Mouse (Mus musculus): ENCODE results near the gene Zfp770.

DNA sequence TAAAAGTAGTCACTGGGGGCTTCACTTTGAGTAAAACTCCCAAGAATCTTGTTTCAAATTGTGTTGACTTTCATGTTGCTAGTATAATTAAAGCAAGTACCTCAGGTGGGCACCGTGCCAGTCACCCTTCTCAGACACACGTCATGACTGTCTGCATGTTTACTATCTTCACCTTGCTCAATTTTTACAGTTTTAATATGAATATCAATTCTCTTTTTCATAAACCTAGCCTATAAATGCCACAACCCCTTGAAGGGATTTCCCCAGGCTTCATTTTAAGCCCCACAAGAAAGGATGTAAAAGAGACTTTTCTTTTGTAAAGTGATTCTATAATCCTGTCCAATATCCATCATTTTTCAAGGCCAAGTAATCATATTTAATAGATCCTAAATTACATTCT lies 30.0 kb upstream of the Zfp770 start:
- TF ChIP-seq TAL1 (IDR thresholded peaks at IDR 0.05; ENCODE audit: low read length) (no peak), GATA1 (IDR thresholded peaks at IDR 0.05; ENCODE audit: low read length) (no peak)

Data from erythroblast, embryonic 14.5 days (primary cell).